Mouse (Mus musculus): Measurements from ENCODE around the gene Tnnc2.

The Tnnc2 gene

DNA sequence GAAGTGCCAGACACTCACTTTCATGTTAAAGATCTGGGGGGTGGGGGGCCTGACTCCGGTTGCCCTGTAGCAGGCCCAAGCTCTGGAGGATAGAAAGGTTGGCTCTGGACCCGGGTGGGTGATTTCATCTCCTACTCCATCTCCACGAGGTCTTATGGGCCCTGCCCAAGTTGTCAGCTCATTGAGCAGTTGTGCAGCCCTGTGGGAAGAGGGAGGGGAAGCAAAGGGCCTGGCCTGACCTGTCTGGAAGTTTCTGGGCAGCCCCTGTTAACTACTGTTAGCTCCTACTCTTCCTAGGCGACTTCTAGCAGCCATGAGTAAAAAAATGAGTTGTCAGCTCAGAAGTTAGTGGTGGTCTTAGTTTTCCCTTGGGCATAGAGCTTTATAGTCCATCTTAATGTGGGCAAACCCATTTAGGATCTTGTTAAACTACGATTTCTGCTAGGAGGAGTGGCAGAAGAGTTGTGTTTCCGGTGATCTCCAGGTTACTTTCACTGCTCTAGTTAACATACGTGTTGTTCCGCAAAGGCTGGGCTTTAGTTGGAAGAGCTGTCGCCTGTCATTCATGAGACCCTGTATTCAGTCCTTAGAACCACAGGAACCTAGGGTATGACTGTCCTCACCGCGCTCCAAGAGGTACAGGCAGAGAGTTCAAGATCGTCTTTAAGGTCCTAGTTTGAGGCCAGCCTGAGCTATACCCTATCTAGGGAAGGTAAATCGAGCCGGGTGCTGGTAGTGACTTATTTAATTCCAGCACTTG, 6.4 kb downstream of the Tnnc2 start:
- no peak for DNase-seq (ENCODE audit: low read depth)

DNA sequence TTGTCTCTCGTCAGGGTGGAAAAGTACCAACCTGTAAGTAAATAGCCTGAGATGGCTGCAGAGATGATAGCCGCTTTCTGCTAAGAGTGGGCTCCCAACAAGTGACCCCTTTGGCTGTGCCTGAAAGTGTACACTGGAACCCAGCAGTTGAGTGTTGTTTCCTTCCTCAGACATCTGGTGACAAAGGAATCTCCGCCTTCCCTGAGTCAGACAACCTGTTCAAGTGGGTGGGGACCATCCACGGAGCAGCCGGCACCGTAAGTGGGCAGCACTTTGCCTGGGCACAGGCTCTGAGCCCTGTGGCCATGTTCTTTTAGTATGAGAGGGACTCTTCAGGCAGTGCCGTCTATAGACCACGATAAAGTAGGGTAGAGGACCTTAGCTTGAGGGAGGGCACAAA, 8.6 kb downstream of the Tnnc2 start:
- DNase-seq (ENCODE audit: low read depth), result no peak

DNA sequence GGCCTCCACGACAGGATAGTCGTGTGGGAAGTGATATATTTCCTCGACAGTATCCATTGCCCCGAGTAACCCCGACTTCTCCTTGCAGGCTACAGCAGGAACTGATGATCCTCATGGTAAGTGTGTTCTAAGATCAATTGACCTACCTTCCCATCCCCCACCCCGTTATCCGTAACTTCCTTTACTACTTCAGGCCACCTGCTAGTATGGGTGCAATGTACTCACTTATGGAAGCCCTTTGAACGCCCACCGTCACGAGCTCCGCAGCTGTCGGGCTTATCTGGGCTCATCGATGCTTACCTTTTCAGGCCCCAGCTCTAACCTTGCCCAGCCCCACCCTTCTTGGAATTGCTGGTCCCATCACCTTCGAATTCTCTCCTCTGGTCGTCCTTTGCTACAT, 9.5 kb downstream of the Tnnc2 start:
- peak; percentile 46 for DNase-seq (ENCODE audit: low read depth)

DNA sequence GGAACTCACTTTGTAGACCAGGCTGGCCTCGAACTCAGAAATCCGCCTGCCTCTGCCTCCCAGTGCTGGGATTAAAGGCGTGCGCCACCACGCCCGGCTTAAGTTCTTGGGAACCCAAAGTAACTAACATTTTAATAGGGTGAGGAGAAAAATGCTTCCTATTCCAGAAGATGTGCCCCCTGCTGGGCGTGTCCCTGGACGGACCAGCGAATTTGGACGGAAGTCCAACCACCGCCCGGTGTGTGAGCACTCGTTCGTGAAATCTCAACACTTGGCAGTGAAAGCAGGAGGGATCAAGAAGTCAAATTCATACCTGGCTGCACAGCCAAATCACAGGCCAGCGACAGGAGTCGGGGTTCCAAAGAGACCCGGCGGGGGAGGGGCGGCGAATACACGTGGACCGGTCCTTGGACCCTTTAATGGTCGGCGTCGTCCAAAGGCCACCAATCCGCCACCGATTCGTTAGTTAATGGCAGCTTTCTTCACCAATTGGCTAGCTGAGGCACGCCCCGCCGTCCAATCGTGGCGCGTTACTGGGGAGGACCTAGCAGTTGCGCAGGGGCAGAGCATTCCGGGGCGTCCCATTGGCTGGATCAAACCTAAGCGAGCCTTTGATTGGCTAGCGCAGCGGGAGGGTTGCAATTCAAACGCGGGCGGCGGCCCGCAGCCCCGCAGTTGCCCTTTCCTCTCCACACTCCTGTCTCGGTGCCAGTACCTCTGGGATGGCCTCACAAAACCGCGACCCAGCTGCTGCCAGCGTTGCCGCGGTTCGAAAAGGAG, 10.3 kb downstream of the Tnnc2 start, which contains the start of gene Ube2c:
Gene Ube2c, plus strand, starts transcription at position 641 of the 780 bp plus-strand sequence.
- DNase-seq (ENCODE audit: low read depth), result peak; percentile 97

DNA sequence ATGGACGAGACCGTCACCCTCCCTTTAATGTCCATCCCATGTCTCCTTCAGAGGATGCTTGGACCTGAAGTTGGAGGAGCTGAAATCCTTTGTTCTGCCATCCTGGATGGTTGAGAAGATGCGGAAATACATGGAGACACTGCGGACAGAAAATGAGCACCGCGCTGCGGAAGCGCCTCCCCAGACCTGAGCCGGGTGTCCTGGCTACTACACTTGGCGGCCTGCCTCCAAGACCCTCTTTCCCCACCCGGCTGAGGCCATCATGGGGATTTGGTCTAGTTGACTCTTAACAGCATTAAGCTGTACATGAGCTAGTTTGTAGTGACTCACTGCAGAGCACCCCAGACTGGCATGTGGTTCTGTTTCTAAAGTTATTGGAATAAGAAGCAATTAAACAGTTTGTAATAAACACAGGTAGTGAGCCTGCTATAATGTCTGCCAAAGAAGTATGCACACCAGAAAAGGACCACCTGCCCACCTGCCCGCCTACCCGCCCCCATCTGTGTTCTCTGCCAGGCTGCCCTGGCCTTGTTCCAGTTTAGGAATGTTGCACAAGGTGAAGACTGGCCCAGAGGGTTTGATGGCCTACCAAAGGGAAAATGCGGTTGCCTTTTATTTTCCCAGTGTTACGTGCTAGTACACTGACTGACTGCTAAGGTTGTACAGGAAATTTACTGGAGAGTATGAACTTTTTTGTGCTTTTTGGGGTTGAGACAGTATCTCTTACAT, 11.8 kb downstream of the Tnnc2 start:
- no peak for DNase-seq (ENCODE audit: low read depth)

DNA sequence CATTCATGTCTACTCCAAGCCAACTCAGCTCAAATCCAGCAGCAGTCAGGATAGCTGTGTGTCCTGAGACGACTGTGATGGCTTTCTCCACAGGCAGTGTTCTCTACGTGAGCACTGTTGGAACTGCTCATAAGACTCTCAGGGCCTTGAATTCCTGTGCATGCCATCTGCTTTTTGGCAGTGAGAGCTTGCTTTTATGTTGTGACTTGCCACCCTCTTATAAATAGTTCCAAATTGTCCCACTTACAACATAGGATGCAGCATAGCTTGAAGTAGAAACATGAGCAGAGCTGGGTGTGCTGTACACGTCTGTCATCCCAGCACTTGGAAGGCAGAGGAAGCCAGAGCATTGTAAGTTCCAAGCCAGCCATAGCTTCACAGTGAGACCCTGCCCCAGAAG, 13.9 kb downstream of the Tnnc2 start:
- no peak for DNase-seq (ENCODE audit: low read depth)

DNA sequence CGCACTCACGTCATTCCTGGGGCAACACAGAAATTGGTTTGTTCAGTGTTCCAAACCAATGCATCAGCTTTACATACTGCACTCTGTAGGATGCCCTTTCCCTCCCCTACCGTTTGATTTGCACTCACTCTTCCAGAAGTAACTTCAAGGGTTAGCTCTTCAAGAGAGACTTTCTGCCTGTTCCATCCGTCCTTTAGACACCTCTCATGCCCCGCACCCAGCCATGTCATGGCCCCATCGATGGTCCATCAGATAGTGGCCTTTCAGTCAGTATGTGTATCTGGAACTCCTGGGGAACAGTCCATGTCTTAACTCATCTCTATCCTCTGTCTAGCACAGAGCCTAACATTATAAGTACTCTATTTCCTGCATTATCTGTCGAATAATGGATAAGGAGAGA, 17.2 kb downstream of the Tnnc2 start:
- DNase-seq (ENCODE audit: low read depth), result no peak

DNA sequence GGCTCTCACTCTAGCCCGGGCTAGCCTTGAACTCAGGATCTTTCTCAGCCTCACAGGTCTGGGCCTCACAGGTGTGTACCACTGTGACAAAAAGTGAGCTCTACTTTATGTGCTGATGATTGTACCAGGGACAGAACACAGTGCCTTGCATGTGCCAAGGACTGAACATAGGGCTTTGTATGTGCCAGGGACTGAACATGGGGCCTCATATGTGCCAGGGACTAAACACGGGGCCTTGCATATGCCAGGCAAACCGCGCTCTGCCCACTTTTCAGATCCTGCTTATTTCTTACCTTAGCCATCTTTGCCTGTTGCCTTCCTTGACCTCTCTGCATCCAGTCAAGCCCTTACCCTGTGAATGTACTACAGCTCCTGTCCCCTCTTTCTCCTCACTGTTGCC, 17.8 kb downstream of the Tnnc2 start:
- DNase-seq (ENCODE audit: low read depth), result no peak

DNA sequence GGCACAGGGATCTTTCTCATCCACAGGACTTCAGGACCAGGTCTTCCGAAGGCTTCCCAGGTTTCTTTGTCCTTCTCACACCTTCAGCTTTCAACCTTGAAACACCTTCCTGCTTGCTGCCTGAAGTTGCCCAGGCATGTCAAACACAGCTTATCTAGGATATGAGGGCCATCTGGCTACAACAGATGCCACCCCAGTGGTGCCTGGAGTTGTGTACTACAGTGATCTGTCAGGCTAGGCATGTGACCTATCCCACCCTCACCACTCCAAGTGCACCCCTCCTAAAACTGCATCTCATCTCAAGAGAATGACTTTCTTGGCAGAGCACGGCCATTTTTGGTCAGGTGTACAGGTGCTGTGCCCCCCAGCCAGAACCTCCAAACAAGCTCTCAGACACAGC, 18.3 kb downstream of the Tnnc2 start:
- no peak for DNase-seq (ENCODE audit: low read depth)

DNA sequence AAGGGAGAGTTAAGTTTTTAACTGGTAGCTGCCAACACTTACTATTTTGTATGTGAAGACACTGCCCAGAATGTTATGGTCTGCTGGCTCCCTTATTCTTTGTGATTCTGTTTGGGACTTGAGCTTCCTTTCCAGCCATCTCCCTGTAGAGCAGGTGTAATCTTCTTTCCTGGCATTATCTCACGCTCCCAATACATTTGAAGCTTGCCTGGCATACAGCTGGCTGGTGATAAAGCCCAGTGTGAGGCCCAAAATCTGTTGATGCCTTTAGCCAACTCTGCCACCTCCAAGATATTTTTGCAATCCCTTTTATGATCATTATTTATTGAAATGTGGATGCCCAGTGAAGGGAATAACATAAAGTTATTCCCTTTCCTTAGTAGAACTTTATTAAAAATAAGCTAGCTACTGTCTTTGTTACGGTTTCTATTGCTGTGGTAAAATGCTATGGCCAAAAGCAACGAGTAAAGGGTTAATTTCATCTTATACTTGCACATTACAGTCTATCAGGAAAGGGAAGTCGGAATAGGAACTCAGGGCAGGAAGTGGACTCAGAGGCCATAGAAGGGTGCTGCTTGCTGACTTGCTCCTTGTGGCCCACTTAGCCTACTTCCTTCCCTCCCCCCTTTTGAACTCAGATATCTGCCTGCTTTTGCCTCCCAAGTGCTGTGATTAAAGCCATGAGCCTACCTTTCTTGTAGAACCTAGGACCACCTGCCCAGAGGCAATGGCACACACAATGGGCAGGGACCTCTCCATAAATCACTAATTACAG, 19.5 kb downstream of the Tnnc2 start:
- DNase-seq (ENCODE audit: low read depth), result no peak

DNA sequence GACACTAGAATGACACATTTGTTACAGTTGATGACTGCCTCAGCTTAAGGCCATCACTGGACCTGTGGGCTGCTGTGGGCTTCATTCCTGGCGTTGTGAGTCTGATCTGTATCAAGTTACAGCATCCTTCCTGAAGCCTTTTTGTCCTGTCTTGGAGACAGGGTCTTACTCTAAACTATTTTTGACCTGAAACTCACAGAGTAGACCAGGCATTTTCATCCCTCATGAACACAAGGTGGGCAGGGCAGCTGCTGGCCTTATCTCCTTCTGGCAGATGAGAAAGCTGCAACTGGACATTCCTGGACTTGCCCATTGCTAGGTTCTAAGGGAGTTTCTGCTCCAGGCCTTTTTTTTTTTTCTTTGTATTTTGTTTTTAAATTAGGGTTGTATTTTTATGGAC, 21.1 kb downstream of the Tnnc2 start:
- no peak for DNase-seq (ENCODE audit: low read depth)

DNA sequence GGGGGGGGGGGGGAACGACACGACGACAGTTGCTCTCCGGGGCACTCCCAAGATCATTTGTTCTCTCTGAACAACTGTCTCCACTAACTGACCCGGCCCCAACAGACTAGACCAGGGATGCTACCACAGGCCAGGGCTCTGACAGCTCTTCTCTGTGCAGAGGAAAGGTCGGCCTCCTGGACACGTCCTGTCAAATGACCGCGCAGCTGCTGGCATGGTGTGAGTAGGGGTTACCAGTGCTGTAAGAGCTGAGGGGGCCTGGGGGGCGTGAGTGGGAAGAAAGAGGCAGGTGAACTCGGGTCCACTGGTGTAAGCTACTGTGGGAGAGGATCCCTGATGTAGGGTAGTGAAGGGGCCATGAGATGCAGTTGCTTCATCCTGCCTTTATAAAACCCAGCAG, 21.9 kb downstream of the Tnnc2 start:
- DNase-seq (ENCODE audit: low read depth), result no peak

DNA sequence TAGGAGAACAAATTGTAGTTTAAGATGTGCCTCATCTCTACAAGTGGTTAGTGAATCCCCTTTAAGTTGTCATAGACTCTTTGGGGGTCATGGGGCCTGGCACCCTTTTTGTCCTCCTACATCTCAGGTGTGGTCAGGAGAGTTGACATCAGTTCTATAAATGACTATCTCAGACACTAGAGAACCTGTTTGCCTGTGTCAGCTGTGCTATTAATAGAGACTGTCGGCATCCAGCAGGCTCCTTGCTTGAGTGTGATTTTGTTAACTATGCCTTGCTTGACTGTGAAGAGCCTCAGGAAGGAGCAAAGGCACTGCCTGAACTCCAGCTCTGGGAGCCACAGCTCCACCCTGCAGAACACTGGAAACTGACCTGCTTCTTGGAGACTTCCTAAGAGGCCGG, 25.0 kb downstream of the Tnnc2 start:
- no peak for DNase-seq (ENCODE audit: low read depth)

DNA sequence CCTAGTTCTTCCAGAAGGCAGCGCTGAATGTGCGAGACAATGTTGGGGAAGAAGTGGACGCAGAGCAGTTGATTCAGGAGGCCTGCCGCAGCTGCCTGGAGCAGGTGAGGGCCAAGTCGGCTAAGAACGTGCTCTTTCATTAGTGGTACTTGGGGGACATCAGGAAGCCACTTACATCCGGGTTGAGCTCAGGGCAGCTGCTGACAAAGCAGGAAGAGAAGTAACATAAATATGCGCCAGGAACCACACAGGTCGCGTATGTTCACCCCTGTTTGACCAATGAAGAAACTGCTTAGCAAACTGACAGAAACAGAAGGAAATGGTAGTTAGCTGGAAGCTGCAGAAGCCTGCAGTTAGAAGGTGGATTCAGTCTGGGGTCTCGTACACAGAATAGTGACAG, 25.7 kb downstream of the Tnnc2 start:
- no peak for DNase-seq (ENCODE audit: low read depth)

DNA sequence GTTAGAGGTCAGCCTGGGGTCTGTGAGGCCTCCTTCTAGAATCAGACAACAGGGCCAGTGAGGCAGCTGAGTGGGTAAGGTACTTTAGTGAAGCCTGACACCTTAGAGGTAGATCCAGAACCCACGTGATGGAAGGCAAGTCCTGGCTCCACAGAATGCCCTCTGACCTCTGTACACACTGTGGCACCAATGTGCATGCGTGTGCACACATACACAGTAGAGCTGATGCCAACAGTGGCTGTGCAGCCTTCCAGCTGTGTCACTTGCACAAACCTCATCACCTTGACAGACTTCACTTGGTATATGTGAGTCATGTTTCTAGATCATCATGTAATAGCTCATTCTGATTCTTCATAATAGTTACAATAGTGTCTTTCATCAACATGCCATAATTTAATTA, 27.3 kb downstream of the Tnnc2 start:
- DNase-seq (ENCODE audit: low read depth), result no peak

DNA sequence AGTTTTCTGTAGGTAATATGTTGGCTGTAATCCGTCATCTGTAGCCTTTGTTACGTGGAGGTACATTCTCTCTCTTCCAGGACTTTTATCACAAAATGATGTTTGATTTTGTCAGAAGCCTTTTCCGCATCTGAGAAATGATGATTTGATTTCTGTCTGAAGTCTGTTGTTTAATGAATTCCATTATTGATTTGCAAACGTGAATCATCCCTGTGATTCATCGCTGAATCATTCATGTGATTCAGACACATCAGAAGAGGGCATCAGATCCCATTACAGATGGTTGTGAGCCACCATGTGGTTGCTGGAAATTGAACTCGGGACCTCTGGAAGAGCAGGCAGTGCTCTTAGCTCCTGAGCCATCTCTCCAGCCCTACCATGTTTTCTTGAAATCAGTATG, 30.8 kb downstream of the Tnnc2 start:
- no peak for DNase-seq (ENCODE audit: low read depth)

DNA sequence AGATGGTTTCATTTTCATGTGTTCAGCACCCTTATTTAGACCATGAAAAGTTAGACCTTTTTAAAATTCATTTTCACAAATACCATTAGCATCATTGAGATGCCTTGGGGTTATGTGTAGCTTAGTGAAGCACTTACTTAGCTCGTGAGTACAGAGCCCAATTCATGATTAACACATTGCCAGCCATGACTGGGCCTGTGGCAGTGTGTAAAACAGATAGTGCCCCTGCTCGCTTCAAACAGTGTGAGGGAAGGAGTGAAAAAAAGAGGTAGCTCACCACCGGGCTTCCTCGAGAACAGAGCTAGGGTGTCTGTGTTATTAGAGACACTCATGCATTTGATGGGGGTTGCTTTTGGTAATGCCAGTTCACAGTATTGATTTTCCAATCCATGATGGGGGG, 31.6 kb downstream of the Tnnc2 start:
- DNase-seq (ENCODE audit: low read depth), result no peak

DNA sequence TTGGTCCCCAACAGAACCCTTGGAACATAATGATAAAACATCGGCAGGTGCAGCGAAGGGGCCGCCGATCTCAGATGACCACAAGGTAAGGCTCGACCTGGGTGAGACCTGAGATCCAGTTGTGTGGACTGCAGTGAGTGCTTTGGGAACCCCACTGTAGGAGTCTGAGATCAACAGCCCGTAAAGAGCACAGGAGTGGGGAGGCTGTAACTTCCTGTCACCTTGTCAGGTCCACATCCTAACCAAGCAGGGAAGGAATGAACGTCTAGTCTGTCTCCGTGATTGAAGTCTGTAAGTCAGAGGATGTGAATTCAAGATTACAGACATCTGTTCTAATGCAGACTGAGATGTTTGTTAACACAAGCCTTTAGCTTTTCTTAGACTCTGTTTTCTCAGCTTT, 33.1 kb downstream of the Tnnc2 start:
- DNase-seq (ENCODE audit: low read depth), result peak; percentile 67

DNA sequence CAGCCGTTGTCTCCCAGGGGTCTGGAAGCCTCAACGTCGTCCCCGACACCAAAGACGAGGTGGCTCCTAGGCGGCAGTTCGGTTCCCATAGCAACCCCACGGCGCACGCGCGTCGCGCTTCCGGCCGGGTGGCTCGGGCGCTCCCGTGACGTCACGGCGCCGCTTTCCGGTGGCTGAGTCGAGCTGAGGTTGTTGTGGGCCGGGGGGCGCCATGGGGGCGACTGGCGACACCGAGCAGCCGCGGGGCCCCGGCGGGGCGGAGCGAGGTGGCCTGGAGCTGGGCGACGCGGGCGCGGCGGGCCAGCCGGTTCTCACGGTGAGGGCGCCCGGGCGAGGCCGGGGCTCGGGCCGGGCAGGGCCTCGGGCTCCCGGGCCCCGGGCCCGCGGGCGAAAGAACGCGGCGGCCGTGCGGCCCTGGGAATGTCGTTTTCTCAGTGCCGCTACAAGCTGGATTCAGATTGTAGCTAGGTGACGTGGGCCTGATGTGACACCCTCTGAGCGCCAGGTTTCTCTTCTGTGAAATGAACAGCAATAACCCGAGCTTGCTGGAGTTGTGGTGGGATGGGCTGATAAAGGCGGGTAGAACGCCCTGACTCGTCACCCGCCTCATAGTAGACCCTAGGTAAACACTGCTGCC, 33.8 kb downstream of the Tnnc2 start, which contains the start of the genes Wfdc3 and Dnttip1:
Gene Wfdc3, minus strand, starts transcription at position 89 of the 637 bp plus-strand sequence.
Gene Dnttip1, plus strand, starts transcription at position 141 of the 637 bp plus-strand sequence.
- DNase-seq (ENCODE audit: low read depth), result peak; percentile 98

DNA sequence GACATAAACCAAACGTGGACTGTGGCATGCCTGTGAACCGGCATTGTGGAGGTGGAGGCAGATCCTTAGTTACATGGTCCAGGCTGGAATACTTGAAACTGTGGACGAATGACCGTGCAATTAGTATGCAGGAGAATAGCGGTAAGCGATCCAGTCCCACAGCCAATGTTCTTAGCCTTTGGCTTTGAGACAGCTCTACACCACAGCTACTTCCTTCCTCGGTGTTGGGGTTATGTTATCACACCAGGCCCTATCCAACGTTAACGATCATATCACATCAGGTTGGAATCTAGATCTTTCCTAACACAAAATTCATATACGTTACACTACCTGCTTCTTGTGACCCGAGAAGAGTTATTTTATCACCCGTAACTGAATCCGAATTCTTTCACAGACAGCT, 34.8 kb downstream of the Tnnc2 start:
- no peak for DNase-seq (ENCODE audit: low read depth)

DNA sequence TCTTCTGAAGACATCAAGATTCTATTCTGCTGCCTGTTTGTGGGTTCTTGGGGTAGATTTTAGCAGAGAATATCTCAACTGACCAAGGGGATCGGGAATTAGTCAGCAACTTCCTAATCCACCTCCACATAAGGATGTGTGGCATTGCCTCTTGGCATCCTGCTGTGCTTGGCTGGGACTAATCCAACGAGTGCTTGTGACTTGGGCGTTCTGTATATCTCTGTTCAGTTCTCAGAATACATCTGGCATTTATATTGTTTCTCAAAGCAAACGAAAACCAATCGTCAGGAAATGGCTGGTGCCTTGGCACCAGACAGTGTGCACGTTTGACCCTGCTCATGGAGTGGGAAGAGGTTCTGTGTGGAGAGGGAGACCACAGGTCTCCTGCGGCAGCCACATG, 39.9 kb downstream of the Tnnc2 start:
- no peak for DNase-seq (ENCODE audit: low read depth)
